In the genomic region with DNA sequence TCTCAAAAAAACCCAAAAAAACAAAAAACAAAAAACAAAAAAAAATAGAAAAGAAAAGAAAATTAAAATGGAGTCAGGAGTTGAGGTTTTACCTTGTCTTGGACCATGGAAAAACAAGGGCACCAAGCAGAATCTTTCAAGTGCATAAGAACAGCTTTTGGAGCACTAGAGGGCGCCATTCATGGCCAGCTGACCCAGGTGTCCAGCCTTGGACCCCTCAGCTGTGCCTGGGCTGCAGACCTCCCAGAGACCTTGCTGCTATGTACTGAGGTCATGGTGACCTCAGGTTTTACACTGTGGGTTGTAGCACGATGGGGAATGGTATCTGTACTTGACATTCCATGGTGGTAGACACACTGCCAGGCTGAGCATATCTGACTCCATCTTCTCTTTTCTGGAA, we compare ENCODE assay signal across 8 mouse cellular contexts. TPM values are rescaled to one million over a fixed set of nuclear protein-coding genes. Genes with fewer than 3 reads are reported as not detected.
A peak's percentile ranks its signal among the peaks of the same experiment; 100 is the strongest.
DNase-seq lines count a peak whose midpoint lies in the region; ATAC-seq and TF ChIP-seq lines count a peak whose summit lies in the region.

No protein-coding gene starts in this region.

- peak; percentile 67 for TF ChIP-seq CTCF in liver, postnatal 0 days (IDR thresholded peaks at IDR 0.05; ENCODE audit: low read depth)

- no peak overlapping the region for H3K9ac ChIP-seq in forebrain, embryonic 14.5 days (ENCODE audit: low read length)
- H3K9ac ChIP-seq in forebrain, embryonic 11.5 days (ENCODE audit: low read length): no peak overlapping the region
- no peak overlapping the region for H3K9ac ChIP-seq in liver, postnatal 0 days (replicated peaks)

- H3K36me3 ChIP-seq in forebrain, embryonic 14.5 days (ENCODE audit: control insufficient read depth, insufficient read depth, low read length): peaks cover 91% of the 10 kb centered on the region
- H3K36me3 ChIP-seq in forebrain, embryonic 11.5 days (ENCODE audit: control insufficient read depth, insufficient read depth, low read length): peaks cover under 1% of the 10 kb centered on the region; the same call in 1 of the 2 replicates
- H3K36me3 ChIP-seq in liver, postnatal 0 days (replicated peaks; ENCODE audit: insufficient read depth, low read length): peaks cover 56% of the 10 kb centered on the region

- H3K27ac ChIP-seq in forebrain, embryonic 14.5 days (ENCODE audit: low read depth, low read length): no peak overlapping the region
- H3K27ac ChIP-seq in forebrain, embryonic 11.5 days (ENCODE audit: low read depth, low read length): no peak overlapping the region
- H3K27ac ChIP-seq in liver, postnatal 0 days (ENCODE audit: low read depth): no peak overlapping the region

- TF ChIP-seq EP300 in liver, postnatal 0 days (IDR thresholded peaks at IDR 0.05; ENCODE audit: low read depth): no peak

- H3K9me3 ChIP-seq in forebrain, embryonic 14.5 days (replicated peaks; ENCODE audit: control insufficient read depth, low read length): no peaks in the 10 kb centered on the region
- no peaks in the 10 kb centered on the region for H3K9me3 ChIP-seq in forebrain, embryonic 11.5 days (ENCODE audit: control insufficient read depth, low read length)
- no peaks in the 10 kb centered on the region for H3K9me3 ChIP-seq in liver, postnatal 0 days (ENCODE audit: low read length)

- H3K4me1 ChIP-seq in forebrain, embryonic 14.5 days (ENCODE audit: control insufficient read depth, insufficient read depth, low read length): no peaks in the 10 kb centered on the region
- H3K4me1 ChIP-seq in forebrain, embryonic 11.5 days (replicated peaks; ENCODE audit: control insufficient read depth, insufficient read depth, low read length): no peaks in the 10 kb centered on the region
- no peaks in the 10 kb centered on the region for H3K4me1 ChIP-seq in liver, postnatal 0 days (ENCODE audit: insufficient read depth)

- ATAC-seq in forebrain, embryonic 14.5 days: no peak
- ATAC-seq in forebrain, embryonic 11.5 days (replicated peaks; ENCODE audit: low FRiP score): no peak
- ATAC-seq in common myeloid progenitor, adult 5-6 weeks (replicated peaks; ENCODE audit: low read depth, poor library complexity, severe bottlenecking): 0 out of 2 replicates have a peak, but pooled peaks have one; percentile 54
- ATAC-seq in liver, postnatal 0 days: no peak
- no peak for ATAC-seq in erythroblast, adult 5-6 weeks (replicated peaks; ENCODE audit: low FRiP score, poor library complexity, severe bottlenecking)

- no peaks in the 10 kb centered on the region for H3K27me3 ChIP-seq in forebrain, embryonic 14.5 days (replicated peaks; ENCODE audit: control insufficient read depth, insufficient read depth, low read length)
- H3K27me3 ChIP-seq in forebrain, embryonic 11.5 days (ENCODE audit: control insufficient read depth, insufficient read depth, low read length): no peaks in the 10 kb centered on the region
- H3K27me3 ChIP-seq in liver, postnatal 0 days (ENCODE audit: insufficient read depth, low read length): no peaks in the 10 kb centered on the region

- H3K4me2 ChIP-seq in forebrain, embryonic 14.5 days (ENCODE audit: low read length): no peak overlapping the region
- no peak overlapping the region for H3K4me2 ChIP-seq in forebrain, embryonic 11.5 days (ENCODE audit: low read depth, low read length, severe bottlenecking)
- H3K4me2 ChIP-seq in liver, postnatal 0 days (ENCODE audit: low read depth, low read length): no peak overlapping the region

- WGBS in forebrain, embryonic 14.5 days: 57% methylated on average over 2 of the region's 2 CpGs
- WGBS in forebrain, embryonic 11.5 days: 63% methylated on average over 2 of the region's 2 CpGs
- 59% methylated on average over 2 of the region's 2 CpGs for WGBS in liver, postnatal 0 days (ENCODE audit: insufficient replicate concordance)

- no peak overlapping the region for H3K4me3 ChIP-seq in forebrain, embryonic 14.5 days (ENCODE audit: low read depth, low read length)
- no peak overlapping the region for H3K4me3 ChIP-seq in forebrain, embryonic 11.5 days (ENCODE audit: low read depth, low read length)
- H3K4me3 ChIP-seq in liver, postnatal 0 days (ENCODE audit: low read depth, low read length): no peak overlapping the region

- peak; percentile 29 for DNase-seq in forebrain, embryonic 14.5 days (ENCODE audit: low spot score)
- DNase-seq in forebrain, embryonic 11.5 days (ENCODE audit: low spot score): no peak
- peak; percentile 20 for DNase-seq in ovary, postnatal 14 days (ENCODE audit: low spot score)
- no peak for DNase-seq in ovary, postnatal 10 days (ENCODE audit: low spot score)
- peak; percentile 49 for DNase-seq in liver, postnatal 0 days
- DNase-seq in Muller cell, postnatal 12 days (ENCODE audit: inconsistent ontology term): no peak

RNA-seq across cellular contexts. Expression of gene Ldlr, which starts 31.4 kb away (rescaled TPM):
- 5.2 and 6.8 TPM in 2 replicates for polyA plus RNA-seq in forebrain, embryonic 14.5 days (2014; fragmentation: Nextera tagmentation; extraction: Ambion mirVana)
- polyA plus RNA-seq in forebrain, embryonic 11.5 days (2014; fragmentation: Nextera tagmentation; extraction: Ambion mirVana): 23.2 and 23.7 TPM in 2 replicates
- total RNA-seq in common myeloid progenitor, adult 5-6 weeks (2017): 18.4 and 19.0 TPM in 2 replicates
- 13.2 and 13.3 TPM in 2 replicates for polyA plus RNA-seq in liver, postnatal 0 days (2015; fragmentation: Nextera tagmentation; extraction: Ambion mirVana)
- total RNA-seq in erythroblast, adult 5-6 weeks (2015; ENCODE audit: low replicate concordance): 2.5 and 6.9 TPM in 2 replicates
- total RNA-seq in erythroblast, adult 5-6 weeks (2017; ENCODE audit: low replicate concordance): 3.7 and 5.4 TPM in 2 replicates

Comparison
In these comparisons a context has a peak if more than half of its experiments do, and no peak if none do; other contexts are left out.
1. DNase-seq: peak in forebrain, embryonic 14.5 days (single experiment), ovary, postnatal 14 days (single experiment) and liver, postnatal 0 days (single experiment); none in forebrain, embryonic 11.5 days (single experiment), ovary, postnatal 10 days (single experiment) and Muller cell, postnatal 12 days (single experiment).